Mouse (Mus musculus) lung, postnatal 10 days (tissue): ENCODE results near the gene Cdip1.
A peak's percentile ranks its signal among the peaks of the same experiment; 100 is the strongest.

Experiments used
- DNase-seq: peaks from one replicate; pipeline ENCODE4 v3.0.0; 2021

Gene Cdip1

DNA sequence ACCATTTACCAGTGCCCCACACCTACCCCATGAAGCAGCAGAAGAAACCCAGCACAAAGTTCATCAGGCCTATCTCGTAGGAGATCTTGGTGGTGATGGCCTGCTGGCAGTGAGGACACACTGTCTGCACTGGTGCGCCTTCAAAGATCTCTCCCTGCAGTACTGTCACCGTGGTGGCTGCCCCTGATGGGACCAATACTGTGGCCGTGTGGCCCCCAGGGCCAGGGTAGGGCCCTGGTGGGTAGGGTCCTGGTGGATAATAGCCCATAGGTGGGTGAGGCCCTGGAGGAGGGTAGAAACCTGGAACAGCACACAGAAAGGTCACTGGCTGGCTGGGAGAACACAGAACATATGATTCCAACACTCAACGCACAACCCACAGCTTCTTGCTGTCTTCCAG, 21.4 kb downstream of the Cdip1 start:
- no peak for DNase-seq

- DNase-seq, result no peak
Measured at GRCm38 (mm10) chr16:4767012-4767790, 22.9 kb downstream of the Cdip1 start.

DNA sequence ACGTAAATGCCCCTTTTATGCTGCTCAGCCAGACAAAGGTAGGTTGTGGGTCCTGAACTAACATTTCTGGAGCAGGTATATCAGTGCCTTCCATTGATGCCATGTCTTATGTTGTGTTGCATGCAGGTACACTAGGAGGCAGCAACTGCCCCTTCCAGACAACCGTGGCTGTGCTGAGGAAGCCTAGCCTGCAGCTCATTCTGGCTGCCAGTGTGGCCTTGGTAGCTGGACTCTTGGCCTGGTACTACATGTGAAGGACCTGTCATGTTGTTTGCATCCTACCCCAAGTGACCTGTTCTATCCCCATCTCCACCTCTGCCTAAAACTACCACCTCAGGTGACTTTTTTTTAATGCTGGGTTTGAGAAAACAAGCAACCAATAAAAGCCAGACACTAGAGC, 24.2 kb downstream of the Cdip1 start:
- DNase-seq, result no peak

GRCm38 (mm10) chr16:4763276-4763675, 26.8 kb downstream of the Cdip1 start:
- DNase-seq, result peak; percentile 62

DNA sequence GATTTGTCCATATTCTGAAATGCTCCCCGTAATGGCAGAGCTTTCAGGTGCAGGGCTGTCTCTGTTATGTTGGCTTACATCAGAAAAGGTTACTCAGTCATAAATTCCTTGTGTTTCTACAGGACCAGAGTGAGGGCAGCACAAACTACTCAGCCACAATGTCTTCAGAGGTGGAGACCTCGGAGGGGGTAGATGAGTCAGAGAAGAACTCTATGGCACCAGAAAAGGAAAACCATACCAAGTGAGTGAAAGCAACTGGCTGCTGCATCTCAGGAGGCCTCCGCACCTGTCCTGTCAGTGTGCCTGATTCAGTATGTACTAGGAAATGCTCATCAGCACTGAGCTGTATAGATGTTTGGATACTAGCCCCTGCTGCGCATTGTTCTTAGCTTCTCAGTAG, 27.7 kb downstream of the Cdip1 start:
- DNase-seq, result no peak

DNA sequence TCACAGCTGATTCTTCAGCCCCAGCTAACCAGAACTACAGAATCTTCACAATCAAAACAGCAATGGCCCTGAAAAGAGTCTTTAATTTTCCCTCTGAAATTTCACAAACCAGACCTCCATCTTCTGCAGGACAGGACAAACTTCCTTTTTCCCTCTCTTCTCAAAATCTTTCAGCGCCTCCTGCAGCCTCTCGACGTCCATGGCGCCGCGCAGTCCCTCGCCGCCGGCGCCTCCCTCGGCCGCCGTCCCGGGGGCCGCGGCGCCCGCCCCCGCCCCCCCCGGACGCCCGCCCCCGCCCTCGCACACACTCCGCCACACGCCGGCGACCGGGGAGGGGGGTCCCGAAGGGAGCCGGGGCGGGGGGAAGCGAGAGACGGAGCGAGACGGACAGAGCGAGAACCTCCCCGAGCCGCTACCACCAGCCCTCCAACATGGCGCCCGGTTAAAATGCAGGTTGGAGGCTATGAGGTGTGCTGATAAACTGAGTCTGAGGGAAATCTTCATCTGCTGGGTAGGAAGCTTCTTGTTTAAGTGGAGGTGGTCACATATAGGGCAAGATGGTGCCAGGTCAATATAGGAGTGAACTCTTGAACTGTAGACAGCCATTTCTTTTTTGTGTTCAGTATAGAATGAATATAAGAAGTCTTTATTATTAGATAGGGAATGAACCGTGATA, 33.3 kb downstream of the Cdip1 start:
- DNase-seq, result peak; percentile 23

DNA sequence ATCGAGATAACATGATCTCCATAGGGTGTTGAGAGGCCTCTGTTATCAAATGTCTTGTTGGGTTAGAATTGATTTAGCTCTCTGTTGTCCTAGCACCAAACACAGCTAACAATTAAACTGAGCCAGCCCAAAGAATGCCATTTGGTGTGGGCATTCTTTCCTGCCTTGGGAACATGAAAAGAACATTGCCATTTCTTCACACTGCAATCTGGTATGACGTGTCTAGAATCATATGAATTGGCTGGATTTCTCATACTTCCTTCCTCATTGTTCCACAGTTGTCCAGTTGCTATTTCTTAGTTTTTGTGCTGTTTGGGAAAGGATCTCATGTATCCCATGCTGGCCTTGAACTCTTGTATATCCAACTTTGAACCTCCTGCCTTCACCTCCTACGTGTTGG, 36.0 kb downstream of the Cdip1 start:
- no peak for DNase-seq

GRCm38 (mm10) chr16:4752155-4752554, 37.9 kb downstream of the Cdip1 start:
- DNase-seq, result no peak

GRCm38 (mm10) chr16:4742186-4742585, 47.9 kb downstream of the Cdip1 start:
- DNase-seq, result peak; percentile 22

GRCm38 (mm10) chr16:4739994-4740393, 50.1 kb downstream of the Cdip1 start:
- DNase-seq, result no peak

DNA sequence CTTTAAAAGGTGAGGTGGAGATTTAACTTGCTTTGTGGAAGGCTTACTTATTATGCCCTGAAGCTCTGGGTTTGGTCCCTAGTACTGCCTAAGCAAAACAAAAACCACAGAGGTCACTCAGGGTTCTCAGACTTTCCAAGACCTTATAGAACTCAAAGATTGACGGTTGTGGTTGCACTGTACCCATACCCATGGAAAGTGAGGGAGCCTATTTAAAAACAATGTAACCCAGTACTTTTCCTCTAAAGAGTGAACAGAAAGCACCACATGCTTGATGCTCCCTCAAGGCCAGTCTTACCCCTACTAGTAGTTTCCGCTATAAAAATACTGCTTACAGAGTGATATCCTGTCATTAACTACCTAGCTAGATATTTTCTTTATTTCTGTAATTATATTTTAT, 53.8 kb downstream of the Cdip1 start:
- no peak for DNase-seq

- DNase-seq, result no peak
Measured at GRCm38 (mm10) chr16:4730776-4731358, 59.2 kb downstream of the Cdip1 start.

GRCm38 (mm10) chr16:4727963-4728362, 62.1 kb downstream of the Cdip1 start:
- DNase-seq, result no peak

DNA sequence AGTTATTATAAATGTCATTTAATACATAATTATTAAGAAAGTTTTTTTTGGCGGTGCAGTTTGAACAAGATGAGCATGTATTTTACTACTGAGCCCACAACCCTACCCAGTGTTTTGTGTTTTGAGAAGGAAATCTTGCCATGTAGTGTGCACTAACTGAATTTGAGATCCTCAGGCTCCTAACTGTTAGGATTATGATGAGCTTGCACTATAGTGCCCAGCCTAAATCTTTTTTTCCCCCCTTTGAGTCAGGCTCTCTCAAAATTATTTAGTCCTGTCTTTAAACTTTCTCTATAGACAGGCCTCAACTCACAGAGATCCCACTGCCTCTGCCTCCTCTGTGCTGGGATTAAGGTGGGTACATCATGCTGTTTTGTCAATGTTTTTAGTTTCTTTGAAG, 62.6 kb downstream of the Cdip1 start:
- no peak for DNase-seq

DNA sequence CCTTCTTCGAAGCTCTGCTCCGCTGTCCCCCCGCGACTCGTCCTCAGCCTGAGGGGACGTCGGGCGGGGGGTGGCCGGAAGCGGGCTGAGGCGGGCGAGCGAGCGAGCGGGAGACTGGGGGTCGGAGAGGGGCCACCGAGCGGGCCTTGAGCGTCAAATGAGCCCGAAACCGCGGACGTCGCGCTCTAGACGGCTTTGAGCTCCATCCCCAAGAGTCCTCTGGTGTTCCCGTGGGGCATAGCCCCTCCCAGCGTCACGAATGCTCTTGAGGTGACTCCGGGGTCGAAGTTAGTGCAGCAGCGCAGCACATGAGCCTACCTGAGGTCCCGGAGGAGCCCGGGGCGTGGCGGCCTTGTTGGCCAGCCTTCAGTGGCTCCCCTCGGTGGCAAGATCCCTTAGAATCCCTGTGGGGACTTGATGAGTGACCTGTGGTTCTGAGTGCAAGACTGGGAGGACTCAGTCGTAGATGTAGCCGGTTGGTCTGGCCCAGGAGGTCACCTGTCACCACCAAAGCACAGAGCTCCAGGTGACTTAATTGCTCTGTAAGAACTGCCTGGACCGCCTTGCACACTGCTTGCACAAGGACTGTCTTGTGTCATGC, 63.5 kb downstream of the Cdip1 start:
- no peak for DNase-seq

- peak; percentile 96 for DNase-seq
Measured at GRCm38 (mm10) chr16:4725780-4726527, 64.1 kb downstream of the Cdip1 start, which contains the start of gene Hmox2. Gene Hmox2 (plus strand): TSS chr16:4726361.

DNA sequence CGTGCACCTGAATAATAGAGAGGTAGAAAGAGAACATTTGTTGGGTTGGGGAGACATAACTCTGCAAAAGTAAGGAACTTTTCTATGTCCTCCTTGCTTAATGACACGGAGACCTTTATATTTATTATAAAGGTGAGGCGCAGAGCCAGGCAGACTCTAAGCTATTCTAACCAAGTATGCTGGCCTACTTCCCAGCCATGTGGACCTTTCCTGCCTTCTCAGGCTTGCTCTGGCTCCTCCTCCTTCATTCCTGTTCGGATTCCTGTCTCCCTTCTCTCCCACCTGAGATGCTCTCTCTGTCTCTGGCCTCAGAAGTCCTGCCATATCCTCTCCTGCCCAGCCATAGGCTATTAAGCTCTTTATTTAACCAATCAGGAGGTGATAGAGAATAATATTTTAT, 64.8 kb downstream of the Cdip1 start:
- DNase-seq, result no peak

GRCm38 (mm10) chr16:4722915-4723209, 67.2 kb downstream of the Cdip1 start:
- DNase-seq, result no peak

GRCm38 (mm10) chr16:4722128-4722914, 67.8 kb downstream of the Cdip1 start:
- DNase-seq, result peak; percentile 31

DNA sequence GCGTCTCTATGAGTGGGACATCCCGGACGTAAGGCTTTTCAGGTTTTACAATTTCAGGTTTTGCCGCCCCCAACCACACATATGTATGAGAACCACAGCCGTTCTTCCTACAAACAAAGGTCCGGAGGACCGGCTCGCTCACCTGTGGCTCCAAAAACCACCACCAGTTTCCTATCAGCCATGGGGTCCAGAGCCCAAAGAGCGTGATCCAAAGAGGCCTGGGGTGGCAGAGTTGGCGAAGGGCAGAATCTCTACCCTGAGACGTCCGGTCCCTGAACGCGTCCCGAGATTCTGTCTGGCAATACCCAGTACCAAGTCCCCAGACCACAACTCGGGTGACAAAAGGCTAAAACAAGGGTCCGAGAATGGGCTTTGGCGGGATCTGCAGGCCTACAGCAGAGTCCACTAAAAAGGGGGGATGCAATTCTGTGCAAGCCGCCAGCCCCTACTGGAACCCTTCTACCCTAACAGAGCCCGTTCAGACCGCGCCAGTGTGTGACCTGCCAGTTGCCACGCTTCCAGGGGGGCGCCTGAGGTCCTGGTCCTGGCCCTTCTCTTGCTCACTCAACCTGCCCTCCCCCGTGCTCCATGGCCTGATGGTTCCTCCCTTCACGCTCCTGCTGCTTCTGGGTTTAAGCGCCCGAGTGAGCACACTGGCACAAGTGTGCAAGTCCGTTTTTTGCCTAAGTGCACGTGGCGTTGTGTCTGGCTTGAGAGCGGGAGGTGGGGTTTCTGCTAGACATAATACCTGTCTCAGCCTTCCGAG, 71.2 kb downstream of the Cdip1 start, which contains the start of gene Nmral1:
Nmral1 (minus strand) TSS at position 604 of the 766 bp plus-strand sequence.
- peak; percentile 69 for DNase-seq

- DNase-seq, result no peak
Measured at GRCm38 (mm10) chr16:4717866-4718265, 72.2 kb downstream of the Cdip1 start.
